Mouse (Mus musculus) liver, postnatal 0 days (tissue): ENCODE measurements around the gene Phf12.

Source experiments
- CTCF ChIP-seq: sonication (generic); IDR thresholded peaks from 2 replicates; pipeline ENCODE4 v1.5.1; 2016; ENCODE audit warnings: antibody characterized with exemption, low read depth
- EP300 ChIP-seq: IDR thresholded peaks from 2 replicates; pipeline ENCODE4 v1.6.1; 2016; ENCODE audit warnings: antibody characterized with exemption, low read depth, mild to moderate bottlenecking

DNA sequence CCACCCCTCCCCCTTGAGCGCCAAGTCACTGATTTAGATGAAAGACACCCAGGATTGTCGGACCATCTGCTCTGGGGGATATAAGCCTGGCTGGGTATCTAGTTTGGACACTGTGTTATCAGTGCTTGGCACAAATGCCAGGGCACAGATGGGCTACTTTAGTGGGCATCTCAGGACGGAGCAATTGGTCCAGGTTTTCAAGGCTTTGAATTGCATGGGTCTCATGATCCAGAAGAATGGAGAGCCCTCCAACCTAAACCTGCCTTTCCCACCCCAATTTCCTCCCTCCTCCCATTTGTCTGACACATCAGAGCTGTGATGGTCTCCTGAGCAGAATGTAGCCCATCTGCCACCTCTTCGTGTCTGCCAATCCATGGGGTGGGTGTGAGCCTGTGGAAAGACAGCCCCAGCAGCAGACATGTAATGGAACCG, 31.7 kb upstream of the Phf12 start:
- TF ChIP-seq CTCF, result no peak
- TF ChIP-seq EP300, result no peak
